8 mouse cellular contexts compared by ENCODE assay signal in the genomic region with DNA sequence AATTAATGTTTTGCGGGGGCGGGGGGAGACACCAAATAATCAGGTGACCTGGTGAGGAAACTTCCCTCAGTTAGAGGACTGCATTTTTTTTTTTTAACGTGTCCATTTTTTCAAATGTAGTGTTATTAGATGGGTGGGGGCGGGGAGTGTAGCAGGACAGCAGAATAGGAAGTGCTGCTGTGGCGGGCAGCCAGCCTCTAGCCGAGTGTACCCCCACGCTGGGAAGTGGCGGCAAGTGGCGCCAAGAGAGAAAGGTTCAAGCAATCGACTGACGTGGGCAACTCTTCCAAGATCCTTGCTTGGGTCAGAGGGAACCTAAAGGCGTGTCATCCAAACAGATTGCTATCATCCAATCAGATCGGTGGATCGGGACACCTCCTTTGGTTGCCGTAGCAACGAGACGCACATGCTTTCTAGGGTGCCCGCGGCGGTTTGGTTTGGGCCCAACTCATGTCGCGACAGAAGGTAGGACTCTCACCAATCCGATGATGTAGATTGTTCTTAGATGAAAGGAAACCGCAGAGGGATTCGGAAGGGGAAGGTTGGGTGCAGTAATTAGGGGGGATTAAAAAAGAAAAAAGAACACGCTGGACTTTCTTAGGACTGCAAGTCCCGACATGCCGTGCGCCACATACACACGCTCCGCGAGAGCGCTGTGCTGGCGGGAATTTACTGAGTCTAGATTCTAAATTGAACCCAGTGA. TPM values are rescaled to one million over a fixed set of nuclear protein-coding genes. Genes with fewer than 3 reads are reported as not detected.
DNase-seq lines count a peak whose midpoint lies in the region; ATAC-seq lines count a peak whose summit lies in the region.

Gene Ttll9 (plus strand): TSS at position 395 of the 703 bp plus-strand sequence.

- no peaks in the 10 kb centered on the region for H3K79me2 ChIP-seq in macrophage (ENCODE audit: inconsistent target)

- ATAC-seq in inflammation-experienced regulatory T-cells, adult 6 months: peak; percentile 48

- H3K27ac ChIP-seq in macrophage: no peak within 1 kb of the TSS

- H3K36me3 ChIP-seq in macrophage (ENCODE audit: inconsistent target): no peaks in the 10 kb centered on the region

- 3% methylated on average over 34 of the region's 34 CpGs for WGBS in macrophage (ENCODE audit: missing documents)

- peak; percentile 88 for DNase-seq in adrenal gland, adult 2 months
- peak; percentile 96 for DNase-seq in embryo, embryonic 10 days (ENCODE audit: low spot score)
- DNase-seq in gastrocnemius, postnatal 25 days: peak; percentile 56
- peak; percentile 71 to 86 for DNase-seq in left cerebral cortex, adult 8-10 months (ENCODE audit: low spot score in 2 of 2)
- DNase-seq in right cerebral cortex, adult 2 months (ENCODE audit: low spot score in 2 of 2): peak; percentile 81 to 94
- no peak for DNase-seq in MN1 (ENCODE audit: low spot score)

- peak within 1 kb of the TSS; percentile 24 for H3K4me3 ChIP-seq in macrophage (ENCODE audit: inconsistent target)

RNA-seq across cellular contexts. Expression of gene Ttll9, which starts in this region (rescaled TPM):
- under 1 TPM; 0.40 to 0.90 TPM for total RNA-seq in adrenal gland, adult 2 months (2021)
- polyA plus RNA-seq in adrenal gland, adult 2 months (2012; rRNA removed): 0.06 and 0.33 TPM in 2 replicates
- not detected for total RNA-seq in gastrocnemius, postnatal 25 days (2021)
- polyA plus RNA-seq in inflammation-experienced regulatory T-cells, adult 6 months (2017; shearing (Covaris generic)): 1 to 10 TPM in 2 of 3 experiments, under 1 TPM in 1; 0.92 to 1.6 (median 1.0) TPM
- total RNA-seq in left cerebral cortex, adult 8-10 months (2022): 1 to 10 TPM; 1.2 to 3.3 (median 2.3) TPM
- not detected for total RNA-seq in macrophage (2018; cell fraction: chromatin; rRNA removed)
- under 1 TPM in 1 of 26 experiments, not detected in 25; 0.09 TPM for total RNA-seq in macrophage (2018; cell fraction: cytosol; rRNA removed)
- under 1 TPM in 1 of 26 experiments, not detected in 25; 0.50 TPM for total RNA-seq in macrophage (2018; cell fraction: nucleus; rRNA removed)
- polyA plus RNA-seq in macrophage (2018): not detected in 3 replicates

Comparison
In these comparisons a context has a peak if more than half of its experiments do, and no peak if none do; other contexts are left out.
1. Peak in DNase-seq in adrenal gland, adult 2 months; RNA of the gene not detected or under 1 TPM.
2. Peak in DNase-seq in gastrocnemius, postnatal 25 days; RNA of the gene not detected or under 1 TPM.